Mouse (Mus musculus) liver, adult 2 months (tissue): Measurements from ENCODE around the gene Racgap1. TPM values are rescaled to one million over a fixed set of nuclear protein-coding genes. Genes with fewer than 3 reads are reported as not detected.

Experiments used
- DNase-seq: peaks from one replicate; pipeline ENCODE4 v3.0.0-alpha.2; 2011; ENCODE audit warnings: low read depth, low spot score; ENCODE audit errors: extremely low read depth
- H3K27ac ChIP-seq: fragments of 200-500 bp; replicated peaks from 2 replicates; pipeline ENCODE4 v1.5.1; 2012; ENCODE audit warnings: low read depth, mild to moderate bottlenecking, control low read depth, inconsistent platforms, low read length; ENCODE audit not compliant: insufficient read depth
- H3K27me3 ChIP-seq: fragments of 200-500 bp; 2 replicates; pipeline ENCODE4 v1.6.1; 2012; ENCODE audit warnings: mild to moderate bottlenecking, moderate library complexity, low read length, inconsistent platforms; ENCODE audit not compliant: control insufficient read depth, insufficient read depth
- H3K36me3 ChIP-seq: fragments of 200-500 bp; 2 replicates; pipeline ENCODE4 v1.6.1; 2012; ENCODE audit warnings: low read length, inconsistent platforms; ENCODE audit not compliant: control insufficient read depth, insufficient read depth
- H3K4me1 ChIP-seq: fragments of 200-500 bp; 2 replicates; pipeline ENCODE4 v1.6.1; 2011; ENCODE audit warnings: low read length; ENCODE audit not compliant: control insufficient read depth, insufficient read depth
- H3K4me3 ChIP-seq: fragments of 200-500 bp; 2 replicates; pipeline ENCODE4 v1.5.1; 2011; ENCODE audit warnings: low read depth, mild to moderate bottlenecking, control low read depth, low read length, moderate library complexity; ENCODE audit not compliant: insufficient read depth
- H3K79me2 ChIP-seq: fragments of 200-500 bp; 2 replicates; pipeline ENCODE4 v1.6.1; 2012; ENCODE audit warnings: inconsistent platforms, mild to moderate bottlenecking, low read length, moderate library complexity; ENCODE audit not compliant: control insufficient read depth, insufficient read depth
- H3K9ac ChIP-seq: fragments of 200-500 bp; 2 replicates; pipeline ENCODE4 v1.6.1; 2012; ENCODE audit warnings: low read depth, mild to moderate bottlenecking, control low read depth, inconsistent platforms, low read length
- CTCF ChIP-seq: fragments of 200-500 bp; IDR thresholded peaks from 2 replicates; pipeline ENCODE4 v1.5.1; 2011; ENCODE audit warnings: low read depth, low read length, control low read depth
- POLR2A ChIP-seq: fragments of 200-500 bp; IDR thresholded peaks from 2 replicates; pipeline ENCODE4 v1.6.1; 2011; ENCODE audit warnings: low read length, control low read depth; ENCODE audit not compliant: insufficient read depth; ENCODE audit errors: extremely low read depth
- WGBS: fragments of 180-500 bp; shearing (Covaris S2); methylation state at CpG from one replicate; pipeline ENCODE4 v1.1.7; 2018; 5-methylcytosine and 5-hydroxymethylcytosine counted together
- polyA plus RNA-seq: library from polyadenylated mRNA; depleted of rRNA; stranded (reverse); fragments of >200 nt; gene quantifications from 2 replicates; pipeline ENCODE4 v1.2.3, GENCODE M21; 2012
- total RNA-seq: library from RNA; depleted of rRNA; stranded (reverse); fragments of >200 nt; gene quantifications from 2 replicates; pipeline ENCODE4 v1.2.3, GENCODE M21; 2014

Gene Racgap1
- total and polyA plus RNA-seq, 2 experiments: 0.32 to 0.92 TPM

- no peak overlapping the region for H3K4me3 ChIP-seq
- H3K79me2 ChIP-seq: no peaks in the 10 kb centered on the region
- no peak for DNase-seq
- peaks cover 16% of the 10 kb centered on the region; the same call in 1 of the 2 replicates for H3K27me3 ChIP-seq
- WGBS: 20% methylated on average over 9 of the region's 9 CpGs
- H3K4me1 ChIP-seq: no peaks in the 10 kb centered on the region
- TF ChIP-seq CTCF (no peak), POLR2A (no peak)
- no peaks in the 10 kb centered on the region for H3K36me3 ChIP-seq
- no peak overlapping the region for H3K27ac ChIP-seq
- H3K9ac ChIP-seq: no peak overlapping the region
Measured at GRCm38 (mm10) chr15:99589237-99589636, 62.2 kb downstream of the Racgap1 start.

DNA sequence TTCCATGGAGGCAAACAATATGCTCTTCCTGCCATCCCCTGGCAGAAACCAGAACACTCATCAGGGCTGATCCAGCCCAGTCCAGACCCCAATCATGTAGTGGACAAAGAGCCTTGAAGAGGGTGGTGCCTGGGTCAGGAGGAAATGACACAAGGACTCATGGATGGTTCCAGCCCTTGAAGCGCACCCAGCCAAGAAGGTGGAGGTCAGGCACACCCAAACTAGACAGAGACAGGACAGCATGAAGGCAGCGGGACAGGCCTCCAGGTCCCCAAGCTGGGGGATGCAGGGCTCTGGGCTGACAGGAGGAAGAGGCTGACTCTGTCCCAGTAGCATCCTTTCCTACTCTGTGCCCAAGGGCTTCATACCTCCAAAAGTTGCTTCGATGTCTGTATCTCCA lies 64.9 kb downstream of the Racgap1 start:
- TF ChIP-seq POLR2A: no peak
- no peak for TF ChIP-seq CTCF
- WGBS: 94% methylated on average over 3 of the region's 3 CpGs
- no peak overlapping the region for H3K27ac ChIP-seq

DNA sequence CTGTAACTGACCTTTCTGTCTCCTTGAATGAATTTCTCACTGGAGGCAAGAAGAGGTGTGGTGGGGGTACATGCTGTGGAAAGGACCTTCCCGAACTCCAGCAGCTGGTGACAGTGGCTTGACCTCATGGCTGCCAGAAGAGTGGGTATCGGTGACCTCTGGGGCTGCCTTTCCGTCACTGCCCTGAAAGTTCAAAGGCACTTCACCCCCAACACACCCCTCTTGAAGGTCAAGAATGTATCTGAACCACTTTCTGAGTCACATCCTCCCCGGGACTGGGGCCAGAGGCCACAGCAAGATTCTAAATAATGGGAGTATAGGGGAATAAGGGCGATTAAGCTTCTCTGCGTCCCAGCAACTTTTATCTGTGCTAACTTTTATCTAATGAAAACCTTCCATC lies 65.7 kb downstream of the Racgap1 start:
- no peak for DNase-seq
- WGBS: 66% methylated on average over 6 of the region's 6 CpGs
- H3K27me3 ChIP-seq: peaks cover 17% of the 10 kb centered on the region

More for the DNA sequence above, 64.9 kb downstream of the Racgap1 start:
- H3K4me1 ChIP-seq: no peaks in the 10 kb centered on the region
- no peak overlapping the region for H3K9ac ChIP-seq
- no peak for DNase-seq
- no peaks in the 10 kb centered on the region for H3K36me3 ChIP-seq
- peaks cover 22% of the 10 kb centered on the region for H3K27me3 ChIP-seq
- H3K79me2 ChIP-seq: no peaks in the 10 kb centered on the region
- no peak overlapping the region for H3K4me3 ChIP-seq

DNA sequence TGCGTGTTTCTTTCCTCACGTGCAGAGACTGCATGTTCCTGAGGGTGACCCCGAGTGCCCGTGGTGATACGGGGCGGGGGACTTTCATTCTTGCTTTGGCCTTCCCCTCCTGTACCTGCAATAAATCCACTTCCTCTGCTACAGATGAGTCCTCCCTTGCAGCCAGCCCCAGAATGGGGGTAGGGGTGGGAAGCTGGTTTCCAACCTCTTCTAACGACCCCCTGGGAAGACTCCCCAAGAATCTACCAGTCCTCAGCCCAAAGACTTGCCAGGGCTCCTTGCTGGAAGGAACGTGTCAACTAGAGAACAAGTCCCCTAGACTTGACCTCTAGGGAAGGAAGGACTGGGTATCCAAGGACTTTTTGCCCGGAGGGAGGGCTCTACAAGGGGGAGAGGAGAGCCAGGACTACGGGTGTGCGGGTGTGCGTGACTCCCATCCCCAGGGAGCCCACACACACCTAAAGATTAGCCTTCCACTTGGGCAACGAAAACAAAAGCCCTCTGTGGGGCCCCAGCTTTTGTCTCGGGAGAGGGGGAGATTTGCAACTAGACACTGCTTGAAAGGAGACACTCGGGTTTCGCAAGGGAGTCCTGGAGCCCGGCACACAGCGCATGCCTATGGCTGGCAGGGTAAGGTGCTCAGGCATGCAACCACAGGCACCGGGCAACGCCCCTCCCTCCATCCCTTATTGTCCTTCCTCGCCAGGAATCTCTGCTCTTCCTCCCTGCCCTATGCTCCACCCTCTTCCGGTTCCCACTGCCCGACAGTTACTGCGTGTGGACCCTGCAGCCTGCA lies 66.9 kb downstream of the Racgap1 start:
- peaks cover 10% of the 10 kb centered on the region for H3K27me3 ChIP-seq
- no peaks in the 10 kb centered on the region for H3K4me1 ChIP-seq
- no peak for DNase-seq
- H3K36me3 ChIP-seq: no peaks in the 10 kb centered on the region
- 6% methylated on average over 24 of the region's 24 CpGs for WGBS
- no peak overlapping the region for H3K27ac ChIP-seq
- no peak overlapping the region for H3K9ac ChIP-seq
- peak overlapping the region; percentile 35; the same call in 1 of the 2 replicates for H3K4me3 ChIP-seq
- TF ChIP-seq POLR2A (no peak), CTCF (no peak)
- no peaks in the 10 kb centered on the region for H3K79me2 ChIP-seq

More for the DNA sequence above, 65.7 kb downstream of the Racgap1 start:
- Histone ChIP-seq H3K27ac (no peak overlapping the region), H3K4me3 (no peak overlapping the region), H3K4me1 (no peaks in the 10 kb centered on the region), H3K9ac (no peak overlapping the region), H3K79me2 (no peaks in the 10 kb centered on the region), H3K36me3 (no peaks in the 10 kb centered on the region)
- TF ChIP-seq POLR2A (no peak), CTCF (no peak)

GRCm38 (mm10) chr15:99583463-99584344 lies 67.8 kb downstream of the Racgap1 start:
- 6% methylated on average over 54 of the region's 54 CpGs for WGBS
- Histone ChIP-seq H3K36me3 (no peaks in the 10 kb centered on the region), H3K27me3 (peaks cover 10% of the 10 kb centered on the region), H3K9ac (no peak overlapping the region), H3K27ac (no peak overlapping the region), H3K4me1 (no peaks in the 10 kb centered on the region), H3K4me3 (no peak overlapping the region; the same call in 1 of the 2 replicates), H3K79me2 (no peaks in the 10 kb centered on the region)
- TF ChIP-seq POLR2A: no peak
- TF ChIP-seq CTCF: no peak
- peak; percentile 14 for DNase-seq
